Mouse (Mus musculus) ES-E14 (cell line): ENCODE data around the gene Slc2a13.

Experiments
- CHD2 ChIP-seq: IDR thresholded peaks from 2 replicates; pipeline ENCODE4 v1.6.1; 2014; ENCODE audit warnings: mild to moderate bottlenecking, low read depth, low read length, inconsistent platforms
- HCFC1 ChIP-seq: IDR thresholded peaks from 2 replicates; pipeline ENCODE4 v1.6.1; 2012; ENCODE audit warnings: low read length, inconsistent platforms, borderline replicate concordance; ENCODE audit not compliant: insufficient read depth
- ZC3H11A ChIP-seq: IDR thresholded peaks from 2 replicates; pipeline ENCODE4 v1.6.1; 2012; ENCODE audit warnings: low read depth, mild to moderate bottlenecking, inconsistent platforms, low read length, borderline replicate concordance
- ZNF384 ChIP-seq: IDR thresholded peaks from 2 replicates; pipeline ENCODE4 v1.6.1; 2012; ENCODE audit warnings: low read depth, low read length, inconsistent platforms

DNA sequence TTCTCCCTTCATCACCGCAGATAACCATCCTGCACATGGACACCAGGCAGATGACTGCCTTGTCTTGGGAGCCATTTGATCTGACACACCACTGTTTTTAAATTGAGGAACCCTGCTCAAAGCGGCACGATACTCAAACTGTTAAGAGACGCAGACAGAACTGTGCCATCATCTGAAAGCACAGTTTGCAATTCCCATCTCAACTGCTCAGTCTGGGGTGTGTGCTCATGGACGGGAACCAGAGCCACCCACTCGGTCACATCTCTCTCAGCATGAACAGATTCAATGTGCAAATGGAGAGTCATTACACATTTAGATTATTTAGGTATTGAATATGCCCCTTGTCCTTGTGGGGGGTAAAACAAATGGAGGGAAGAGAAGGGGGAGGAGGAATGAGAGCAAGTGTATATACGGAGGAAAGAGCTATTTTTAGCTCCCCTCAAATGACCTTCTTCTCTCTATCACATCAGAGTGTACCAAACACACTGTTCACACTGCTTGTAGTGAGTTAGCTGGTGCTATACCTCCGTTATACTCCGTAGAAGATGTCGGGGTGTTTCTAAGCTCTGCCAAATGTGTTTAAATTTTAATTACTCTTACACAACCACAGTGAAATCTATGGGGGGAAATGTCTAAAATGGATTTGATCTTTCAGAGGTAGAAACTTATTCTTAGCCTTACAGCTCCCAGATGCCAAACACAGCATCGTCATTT lies 203.2 kb downstream of the Slc2a13 start:
- TF ChIP-seq ZC3H11A (no peak), ZNF384 (no peak), CHD2 (no peak), HCFC1 (no peak)
